Mouse (Mus musculus) kidney, embryonic 14.5 days (tissue): ENCODE data around the gene Ndufb10. TPM values are rescaled to one million over a fixed set of nuclear protein-coding genes. Genes with fewer than 3 reads are reported as not detected.

Experiments
- ATAC-seq: fragments of 200-750 bp; cut with Nextera tagmentation; 2 replicates; pipeline ENCODE4 v1.8.0; 2017; ENCODE audit warnings: moderate number of reproducible peaks, mild to moderate bottlenecking, moderate TSS enrichment, moderate library complexity; ENCODE audit not compliant: low FRiP score, low TSS enrichment
- H3K27ac ChIP-seq: fragments of 300-500 bp; sonication (generic); 2 replicates; pipeline ENCODE4 v1.5.1; 2014; ENCODE audit warnings: low read depth, mild to moderate bottlenecking, low read length, moderate library complexity, mixed read lengths
- H3K27me3 ChIP-seq: fragments of 300-500 bp; sonication (generic); 2 replicates; pipeline ENCODE4 v1.6.1; 2014; ENCODE audit warnings: mild to moderate bottlenecking, low read length; ENCODE audit not compliant: control insufficient read depth, insufficient read depth
- H3K36me3 ChIP-seq: fragments of 300-500 bp; sonication (generic); 2 replicates; pipeline ENCODE4 v1.6.1; 2014; ENCODE audit warnings: low read length, mixed read lengths; ENCODE audit not compliant: control insufficient read depth, insufficient read depth
- H3K4me1 ChIP-seq: fragments of 300-500 bp; sonication (generic); 2 replicates; pipeline ENCODE4 v1.6.1; 2014; ENCODE audit warnings: low read length, mixed read lengths; ENCODE audit not compliant: control insufficient read depth, insufficient read depth
- H3K4me2 ChIP-seq: fragments of 300-500 bp; sonication (generic); replicated peaks from 2 replicates; pipeline ENCODE4 v1.6.1; 2014; ENCODE audit warnings: low read depth, mild to moderate bottlenecking, low read length
- H3K4me3 ChIP-seq: fragments of 300-500 bp; sonication (generic); 2 replicates; pipeline ENCODE4 v1.5.1; 2014; ENCODE audit warnings: mild to moderate bottlenecking, low read length
- H3K9ac ChIP-seq: fragments of 300-500 bp; sonication (generic); 2 replicates; pipeline ENCODE4 v1.6.1; 2014; ENCODE audit warnings: low read depth, mild to moderate bottlenecking, low read length, moderate library complexity
- H3K9me3 ChIP-seq: fragments of 300-500 bp; sonication (generic); 2 replicates; pipeline ENCODE4 v1.6.1; 2016; ENCODE audit warnings: low read length; ENCODE audit not compliant: control insufficient read depth
- WGBS: fragments of 180-500 bp; shearing (Covaris S2); extraction: QIAGEN DNeasy Blood & Tissue Kit; methylation state at CpG from one replicate; pipeline ENCODE4 v1.1.7; 2014; 5-methylcytosine and 5-hydroxymethylcytosine counted together
- polyA plus RNA-seq: library from polyadenylated mRNA; unstranded; fragments of >200 nt; fragmentation: Nextera tagmentation; extraction: Ambion mirVana; gene quantifications from 2 replicates; pipeline ENCODE4 v1.2.1, GENCODE M21; 2014

Gene Ndufb10
- polyA plus RNA-seq, 1 experiment from 2014 or later, result 225 TPM

DNA sequence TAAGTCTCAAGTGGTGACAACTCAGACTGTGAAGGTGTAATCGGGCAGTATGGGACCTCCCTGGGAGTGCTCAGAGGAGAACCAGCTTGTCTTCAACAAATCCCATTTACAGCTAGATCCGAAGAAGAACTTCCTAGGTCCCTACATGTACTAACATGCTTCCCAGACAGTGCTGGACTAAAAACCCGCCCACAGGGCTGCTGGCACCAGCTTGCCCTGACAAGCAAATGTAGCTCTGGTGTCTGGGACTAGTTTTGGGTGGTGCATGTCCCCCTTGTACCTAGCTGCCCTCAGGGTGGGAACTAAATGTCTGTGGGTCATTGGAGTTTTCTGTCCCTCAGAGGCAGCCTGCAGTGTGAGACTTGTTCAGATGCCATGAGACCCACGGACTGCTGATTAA, 27.2 kb upstream of the Ndufb10 start:
- ATAC-seq, result no peak
- H3K27me3 ChIP-seq, result peaks cover 39% of the 10 kb centered on the region
- no peak overlapping the region for H3K27ac ChIP-seq
- H3K36me3 ChIP-seq, result no peaks in the 10 kb centered on the region
- no peak overlapping the region for H3K4me2 ChIP-seq
- no peak overlapping the region for H3K9ac ChIP-seq
- 28% methylated on average over 4 of the region's 4 CpGs for WGBS
- H3K4me3 ChIP-seq, result no peak overlapping the region
- peaks cover 14% of the 10 kb centered on the region for H3K4me1 ChIP-seq
- no peaks in the 10 kb centered on the region for H3K9me3 ChIP-seq

DNA sequence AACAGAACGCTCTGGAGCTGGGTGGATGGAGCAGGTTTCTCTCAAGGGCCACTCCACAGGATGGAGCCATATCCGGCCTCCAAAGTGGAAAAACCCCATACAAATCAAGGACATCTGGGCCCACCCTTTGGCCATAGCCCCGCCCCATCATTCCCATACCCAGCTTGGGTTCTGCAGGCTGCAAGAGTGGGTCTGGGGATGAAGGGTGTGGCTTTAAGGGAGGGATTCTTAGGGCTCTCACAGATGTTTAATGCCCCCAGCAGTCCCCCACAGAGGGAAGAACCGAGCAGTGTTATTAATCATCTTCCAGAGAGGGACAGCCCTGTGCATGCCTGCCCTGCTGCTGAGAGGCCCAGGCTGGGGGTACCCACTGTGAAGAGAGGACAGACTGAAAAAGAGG, 22.7 kb upstream of the Ndufb10 start:
- peak; percentile 26 for ATAC-seq
- Histone ChIP-seq H3K27me3 (peaks cover 20% of the 10 kb centered on the region), H3K4me2 (no peak overlapping the region), H3K4me1 (peaks cover 4% of the 10 kb centered on the region; the same call in 1 of the 2 replicates), H3K27ac (no peak overlapping the region), H3K4me3 (no peak overlapping the region), H3K9me3 (no peaks in the 10 kb centered on the region), H3K9ac (no peak overlapping the region), H3K36me3 (peaks cover 3% of the 10 kb centered on the region; the same call in 1 of the 2 replicates)
- WGBS, result 38% methylated on average over 4 of the region's 4 CpGs

DNA sequence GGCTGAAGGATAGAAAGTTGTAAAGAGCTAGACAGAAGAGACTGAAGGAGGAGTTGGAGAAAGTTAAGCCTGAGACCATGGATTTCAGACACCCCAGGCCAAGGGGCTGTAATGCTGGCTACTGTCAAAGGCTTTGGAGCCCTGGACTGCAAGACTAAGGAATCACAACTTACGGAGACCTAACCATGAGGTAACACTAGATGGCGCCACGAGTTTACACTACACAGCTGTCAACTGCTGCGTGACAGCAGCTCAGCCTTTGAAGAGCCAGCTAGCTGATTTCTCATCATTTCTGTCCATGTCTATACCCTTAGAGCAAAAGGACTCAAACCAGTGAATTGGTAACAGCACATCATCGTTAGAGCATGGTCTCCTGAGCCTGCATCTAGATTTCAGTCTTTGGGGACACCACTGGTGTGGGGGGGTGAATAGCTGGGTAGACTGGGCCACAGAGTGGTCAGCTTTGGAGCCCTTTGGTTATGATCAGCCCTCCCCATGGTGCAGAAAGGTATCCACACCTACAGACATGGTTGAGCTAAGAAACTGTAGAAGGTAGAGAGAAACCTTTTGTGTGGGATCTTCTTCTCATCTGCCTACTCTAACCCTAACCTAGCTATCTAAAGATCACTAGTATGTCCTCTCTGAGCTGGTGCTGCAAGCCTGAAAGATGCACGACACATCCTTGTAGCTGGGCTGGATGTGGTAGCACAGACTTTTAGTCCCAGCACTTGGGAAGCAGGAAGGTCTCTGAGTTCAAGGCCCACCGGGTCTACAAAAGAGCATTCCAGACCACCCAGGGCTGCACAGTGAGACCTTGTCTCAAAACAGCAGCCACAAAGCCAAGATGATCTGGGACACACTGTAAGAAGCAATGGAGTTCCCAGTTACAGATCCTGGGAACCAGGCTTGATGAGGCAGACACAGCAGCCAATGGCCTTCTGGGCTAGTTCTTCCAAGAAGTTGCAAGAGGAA, 21.5 kb upstream of the Ndufb10 start:
- no peak overlapping the region for H3K4me3 ChIP-seq
- no peak overlapping the region for H3K4me2 ChIP-seq
- no peaks in the 10 kb centered on the region; the same call in 1 of the 2 replicates for H3K4me1 ChIP-seq
- peak; percentile 79 for ATAC-seq
- 20% methylated on average over 7 of the region's 7 CpGs for WGBS
- H3K27me3 ChIP-seq, result peaks cover 10% of the 10 kb centered on the region
- no peak overlapping the region for H3K27ac ChIP-seq
- peaks cover 7% of the 10 kb centered on the region; the same call in 1 of the 2 replicates for H3K36me3 ChIP-seq
- H3K9me3 ChIP-seq, result no peaks in the 10 kb centered on the region
- H3K9ac ChIP-seq, result no peak overlapping the region; the same call in 1 of the 2 replicates

DNA sequence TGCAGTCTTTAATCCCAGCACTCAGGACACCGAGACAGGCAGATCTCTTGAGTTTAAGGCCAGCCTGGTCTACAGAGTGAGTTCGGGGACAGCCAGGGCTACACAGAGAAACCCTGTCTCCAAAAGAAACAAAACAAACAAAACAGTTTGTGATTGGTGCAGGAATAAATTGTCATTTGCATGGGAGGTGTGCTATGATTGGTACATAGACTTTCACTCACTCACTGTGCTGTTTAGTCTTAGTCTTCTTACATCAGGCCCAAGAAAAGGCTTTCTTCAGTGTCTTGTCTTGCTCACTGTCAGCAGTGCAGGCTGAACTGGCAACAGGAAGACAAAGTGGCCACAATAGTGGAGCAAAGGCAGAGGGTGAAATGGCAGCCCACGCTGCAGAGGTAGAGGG, 20.1 kb upstream of the Ndufb10 start:
- no peak for ATAC-seq
- H3K4me1 ChIP-seq, result no peaks in the 10 kb centered on the region; the same call in 1 of the 2 replicates
- peaks cover 15% of the 10 kb centered on the region; the same call in 1 of the 2 replicates for H3K36me3 ChIP-seq

DNA sequence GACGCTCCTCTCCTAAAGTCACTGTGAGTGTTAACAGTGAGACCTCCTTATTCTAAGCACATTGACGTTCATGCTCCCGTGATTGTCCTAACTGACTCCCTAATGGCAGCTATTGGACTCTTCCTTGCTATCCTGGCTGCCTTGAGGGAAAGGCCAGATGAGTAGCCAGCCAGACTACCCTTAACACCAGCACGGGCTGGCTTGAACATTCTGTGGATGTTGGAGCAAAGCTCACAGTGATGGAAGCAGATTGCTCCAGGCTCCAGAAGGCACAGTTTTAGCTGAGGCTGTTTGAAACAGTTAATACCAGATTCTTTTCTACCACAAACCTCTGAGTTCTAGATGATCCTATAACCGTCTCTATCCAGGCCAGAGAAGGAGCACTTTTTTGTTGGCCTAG, 19.6 kb upstream of the Ndufb10 start:
- Histone ChIP-seq H3K9me3 (no peaks in the 10 kb centered on the region), H3K4me2 (no peak overlapping the region), H3K9ac (no peak overlapping the region), H3K27ac (no peak overlapping the region), H3K27me3 (no peaks in the 10 kb centered on the region), H3K36me3 (peaks cover 15% of the 10 kb centered on the region; the same call in 1 of the 2 replicates), H3K4me1 (no peaks in the 10 kb centered on the region; the same call in 1 of the 2 replicates), H3K4me3 (no peak overlapping the region)
- 72% methylated on average over 5 of the region's 5 CpGs for WGBS
- ATAC-seq, result no peak

More for the DNA sequence above, 20.1 kb upstream of the Ndufb10 start:
- H3K4me3 ChIP-seq, result no peak overlapping the region
- 69% methylated on average over 3 of the region's 3 CpGs for WGBS
- no peaks in the 10 kb centered on the region for H3K9me3 ChIP-seq
- H3K9ac ChIP-seq, result no peak overlapping the region
- H3K27me3 ChIP-seq, result no peaks in the 10 kb centered on the region
- H3K27ac ChIP-seq, result no peak overlapping the region
- H3K4me2 ChIP-seq, result no peak overlapping the region

DNA sequence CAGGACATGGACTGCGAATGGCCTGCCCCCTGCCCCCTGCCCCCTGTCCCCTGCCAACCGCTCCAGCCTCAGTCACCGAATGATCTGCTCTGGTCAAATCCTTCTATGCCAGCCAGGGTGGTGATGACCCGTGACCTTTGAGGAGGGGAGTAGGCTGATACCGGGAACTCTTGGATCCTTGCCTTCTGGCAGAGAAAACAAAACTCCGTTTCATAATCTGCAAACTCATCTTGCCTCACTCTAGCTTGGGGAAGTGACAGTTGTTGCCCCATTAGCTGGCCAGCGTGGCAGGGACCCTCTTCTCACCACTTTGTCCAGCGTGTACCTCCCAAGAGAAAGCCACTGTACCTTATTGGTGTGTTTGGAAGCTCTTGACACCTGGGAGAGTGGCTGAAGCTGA, 18.0 kb upstream of the Ndufb10 start:
- Histone ChIP-seq H3K27ac (no peak overlapping the region), H3K4me3 (no peak overlapping the region), H3K36me3 (peaks cover 15% of the 10 kb centered on the region; the same call in 1 of the 2 replicates), H3K27me3 (no peaks in the 10 kb centered on the region), H3K4me2 (no peak overlapping the region), H3K9me3 (no peaks in the 10 kb centered on the region), H3K4me1 (peaks cover 3% of the 10 kb centered on the region; the same call in 1 of the 2 replicates), H3K9ac (no peak overlapping the region)
- 79% methylated on average over 8 of the region's 8 CpGs for WGBS
- ATAC-seq, result no peak

DNA sequence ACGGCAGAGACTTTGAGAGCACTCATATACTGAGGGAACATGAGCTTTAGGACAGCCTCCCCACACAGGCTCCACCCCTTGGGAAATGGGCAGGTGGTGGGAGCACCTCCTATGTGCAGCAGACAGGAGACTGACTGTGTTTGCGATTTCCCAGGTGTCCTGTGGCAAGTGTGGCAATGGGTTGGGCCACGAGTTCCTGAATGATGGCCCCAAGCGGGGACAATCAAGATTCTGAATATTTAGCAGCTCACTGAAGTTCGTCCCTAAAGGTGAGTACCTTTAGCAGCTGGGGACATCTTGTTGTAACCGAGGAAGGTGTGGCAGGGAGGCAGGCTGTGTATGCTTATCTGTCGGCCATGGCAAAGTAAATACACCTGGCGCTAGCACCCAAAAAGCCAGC, 15.6 kb upstream of the Ndufb10 start:
- Histone ChIP-seq H3K4me1 (peaks cover 7% of the 10 kb centered on the region; the same call in 1 of the 2 replicates), H3K9me3 (no peaks in the 10 kb centered on the region), H3K36me3 (peaks cover 15% of the 10 kb centered on the region; the same call in 1 of the 2 replicates), H3K27ac (no peak overlapping the region), H3K27me3 (no peaks in the 10 kb centered on the region), H3K4me2 (no peak overlapping the region), H3K4me3 (no peak overlapping the region), H3K9ac (no peak overlapping the region)
- ATAC-seq, result no peak
- 84% methylated on average over 8 of the region's 8 CpGs for WGBS

DNA sequence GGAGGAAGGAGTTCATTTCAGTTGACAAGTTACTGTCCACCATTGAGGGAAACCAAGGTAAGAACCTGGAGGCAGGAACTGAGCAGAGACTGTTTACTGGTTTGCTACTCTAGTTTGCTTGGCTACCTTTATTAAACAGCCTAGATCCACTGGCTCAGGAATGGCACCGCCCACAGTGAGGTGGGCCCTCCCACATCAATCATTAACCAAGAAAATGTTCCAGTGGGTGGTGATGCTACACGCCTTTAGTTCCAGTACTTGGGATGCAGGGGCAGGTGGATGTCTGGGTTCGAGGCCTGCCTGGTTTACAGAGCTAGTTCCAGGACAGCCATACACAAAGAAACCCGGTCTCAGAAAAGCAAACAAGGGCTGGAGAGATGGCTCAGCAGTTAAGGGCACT, 14.0 kb upstream of the Ndufb10 start:
- 80% methylated on average over 4 of the region's 4 CpGs for WGBS
- H3K27me3 ChIP-seq, result no peaks in the 10 kb centered on the region
- H3K4me3 ChIP-seq, result no peak overlapping the region
- H3K9me3 ChIP-seq, result no peaks in the 10 kb centered on the region
- H3K36me3 ChIP-seq, result peaks cover 15% of the 10 kb centered on the region; the same call in 1 of the 2 replicates
- H3K4me1 ChIP-seq, result peaks cover 7% of the 10 kb centered on the region; the same call in 1 of the 2 replicates
- H3K4me2 ChIP-seq, result no peak overlapping the region
- no peak overlapping the region for H3K27ac ChIP-seq
- H3K9ac ChIP-seq, result no peak overlapping the region
- no peak for ATAC-seq
